Mouse (Mus musculus): ENCODE results near the gene Capn7.

Capn7 gene

GRCm38 (mm10) chr14:31396428-31396827 is 60.0 kb downstream of the Capn7 start:
- no peak for DNase-seq (ENCODE audit: low spot score)

- no peak for DNase-seq (ENCODE audit: low spot score)
Observed at GRCm38 (mm10) chr14:31397353-31397752, 60.9 kb downstream of the Capn7 start.

- DNase-seq (ENCODE audit: low spot score) = no peak
Observed at GRCm38 (mm10) chr14:31397791-31398595, 61.6 kb downstream of the Capn7 start.

DNA sequence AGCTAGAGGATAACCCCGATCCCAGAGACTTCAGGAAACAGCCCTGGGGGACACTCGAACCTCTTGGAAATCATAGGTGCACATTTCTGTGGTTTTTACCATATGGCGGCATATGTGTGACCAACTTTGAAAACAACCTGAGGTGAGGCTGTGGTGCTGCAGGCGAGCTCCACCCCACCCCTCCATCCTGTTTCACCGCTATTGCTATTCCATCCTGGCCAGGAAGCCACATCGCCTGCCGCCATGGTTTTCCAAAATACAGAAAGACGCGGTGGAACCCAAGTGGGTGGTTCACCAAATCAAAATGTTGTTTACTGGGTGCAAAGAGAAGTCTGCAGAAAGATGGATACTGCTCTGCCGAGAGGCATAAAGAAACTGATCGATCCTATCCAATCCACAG is 62.4 kb downstream of the Capn7 start:
- no peak for DNase-seq (ENCODE audit: low spot score)

DNA sequence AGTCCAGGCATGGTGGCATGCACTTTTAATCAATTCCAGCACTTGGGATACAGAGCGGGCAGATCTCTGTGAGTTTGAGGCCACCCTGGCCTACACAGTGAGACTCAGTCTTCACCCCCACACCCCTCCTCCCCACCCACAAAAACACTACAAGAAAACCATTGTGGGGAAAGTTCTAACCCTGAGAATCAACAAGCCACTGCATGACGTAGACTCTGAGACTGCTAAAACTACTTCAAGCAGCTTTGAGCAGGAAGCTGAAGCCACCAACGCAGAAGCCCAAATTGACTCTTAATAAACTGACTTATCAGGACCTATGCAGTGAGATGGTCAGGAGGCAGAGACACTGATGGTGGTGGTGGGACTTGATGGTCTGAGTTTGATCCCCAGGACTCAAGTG is 62.8 kb downstream of the Capn7 start:
- no peak for DNase-seq (ENCODE audit: low spot score)

DNA sequence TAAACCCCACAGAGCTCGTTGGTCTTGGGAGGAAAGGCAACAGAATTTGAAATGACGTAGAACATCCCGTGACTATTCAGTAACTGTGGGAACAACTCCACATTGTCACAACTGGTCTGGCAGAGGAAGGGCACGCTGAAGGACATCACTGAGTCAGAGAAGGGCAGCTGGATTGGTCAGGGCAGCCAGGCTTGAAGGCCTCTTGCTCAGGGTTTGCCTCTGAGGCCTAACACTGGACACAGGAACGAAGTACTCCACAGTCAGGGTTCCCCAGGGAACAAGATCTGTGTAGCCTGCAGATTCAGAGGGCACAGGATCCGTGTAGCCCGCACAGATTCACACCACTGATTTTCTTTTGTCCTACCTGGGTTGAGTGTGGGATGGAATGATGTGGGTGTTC is 63.8 kb downstream of the Capn7 start:
- DNase-seq (ENCODE audit: low spot score) = no peak

DNA sequence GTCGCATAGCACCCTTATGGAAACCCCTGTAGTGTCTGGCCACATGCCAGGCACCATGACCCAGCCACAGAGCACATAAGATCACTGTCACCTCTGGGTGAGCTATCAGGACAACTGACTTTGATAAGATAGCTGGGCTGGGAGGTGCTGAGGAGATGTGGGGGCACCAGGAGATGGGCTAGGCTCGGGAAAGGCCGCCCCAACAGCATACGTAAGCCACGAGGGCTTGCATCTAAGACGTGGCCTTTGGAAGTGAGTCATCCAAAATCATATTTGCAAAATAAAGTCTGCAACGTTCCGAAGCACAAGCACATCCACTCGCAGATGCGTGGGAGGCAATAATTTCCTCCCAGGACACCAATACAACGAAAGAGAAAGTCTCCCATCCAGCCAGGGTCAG is 64.5 kb downstream of the Capn7 start:
- no peak for DNase-seq (ENCODE audit: low spot score)

- DNase-seq (ENCODE audit: low spot score) = no peak
Observed at GRCm38 (mm10) chr14:31401918-31402427, 65.5 kb downstream of the Capn7 start.

GRCm38 (mm10) chr14:31402693-31403092 is 66.3 kb downstream of the Capn7 start:
- no peak for DNase-seq (ENCODE audit: low spot score)

DNA sequence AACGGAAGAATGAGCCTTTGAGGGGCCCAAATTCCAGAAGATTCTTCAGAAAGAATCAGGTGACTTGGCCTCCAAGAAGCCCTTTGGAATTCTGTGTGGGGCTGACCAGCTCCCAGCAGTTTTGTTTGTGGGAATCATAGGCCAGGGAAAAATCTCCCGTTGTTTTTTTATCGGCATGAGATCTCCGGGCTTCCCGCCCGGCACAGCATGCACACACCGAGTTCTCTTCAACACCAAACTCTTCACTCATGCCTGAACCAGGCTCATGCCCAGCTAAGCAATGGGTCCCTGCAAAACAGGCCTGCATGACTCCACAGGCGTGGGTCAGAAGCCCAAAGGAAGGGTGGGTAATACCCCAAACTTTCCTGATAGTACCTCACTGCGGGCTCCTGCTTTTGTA is 67.1 kb downstream of the Capn7 start:
- no peak for DNase-seq (ENCODE audit: low spot score)

DNA sequence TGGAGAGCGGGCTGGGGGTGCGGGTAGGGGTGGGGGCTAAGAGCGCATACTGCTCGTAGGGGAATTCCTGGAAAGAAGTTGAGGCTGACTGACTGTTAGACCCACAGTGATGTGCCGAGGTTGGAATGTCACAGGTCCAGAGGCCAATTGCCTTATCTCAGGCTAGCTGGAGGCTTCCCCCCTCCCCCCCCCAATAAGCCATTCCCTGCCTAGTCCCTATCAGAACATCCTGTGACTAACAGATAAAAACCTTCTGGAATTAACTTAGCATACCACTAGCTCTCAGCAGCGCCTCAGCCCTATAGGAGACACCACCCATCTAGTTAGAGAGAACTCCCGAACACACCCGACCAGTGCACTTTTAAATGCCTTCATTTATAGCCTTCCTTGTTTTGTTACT is 67.6 kb downstream of the Capn7 start:
- DNase-seq (ENCODE audit: low spot score) = no peak

DNA sequence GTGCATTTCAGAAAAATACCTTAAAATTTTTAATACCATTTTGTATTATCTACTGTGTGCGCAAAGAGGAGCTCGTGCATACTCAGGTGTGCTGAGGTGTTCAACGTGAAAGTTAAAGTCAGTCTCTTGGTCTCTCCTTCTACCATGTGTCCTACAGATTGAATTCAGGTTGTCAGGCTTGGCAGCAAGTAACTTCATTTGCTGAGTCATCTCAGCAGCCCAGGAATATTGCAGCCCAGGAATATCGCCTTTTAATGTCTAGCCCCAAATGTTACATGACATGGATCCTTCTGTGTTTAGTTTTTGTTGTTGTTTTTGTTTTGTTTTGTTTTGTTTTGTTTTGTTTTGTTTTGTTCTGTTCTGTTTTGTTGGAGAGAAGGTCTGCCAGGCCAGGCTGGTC is 68.2 kb downstream of the Capn7 start:
- DNase-seq (ENCODE audit: low spot score) = no peak

GRCm38 (mm10) chr14:31405652-31406051 is 69.2 kb downstream of the Capn7 start:
- no peak for DNase-seq (ENCODE audit: low spot score)

DNA sequence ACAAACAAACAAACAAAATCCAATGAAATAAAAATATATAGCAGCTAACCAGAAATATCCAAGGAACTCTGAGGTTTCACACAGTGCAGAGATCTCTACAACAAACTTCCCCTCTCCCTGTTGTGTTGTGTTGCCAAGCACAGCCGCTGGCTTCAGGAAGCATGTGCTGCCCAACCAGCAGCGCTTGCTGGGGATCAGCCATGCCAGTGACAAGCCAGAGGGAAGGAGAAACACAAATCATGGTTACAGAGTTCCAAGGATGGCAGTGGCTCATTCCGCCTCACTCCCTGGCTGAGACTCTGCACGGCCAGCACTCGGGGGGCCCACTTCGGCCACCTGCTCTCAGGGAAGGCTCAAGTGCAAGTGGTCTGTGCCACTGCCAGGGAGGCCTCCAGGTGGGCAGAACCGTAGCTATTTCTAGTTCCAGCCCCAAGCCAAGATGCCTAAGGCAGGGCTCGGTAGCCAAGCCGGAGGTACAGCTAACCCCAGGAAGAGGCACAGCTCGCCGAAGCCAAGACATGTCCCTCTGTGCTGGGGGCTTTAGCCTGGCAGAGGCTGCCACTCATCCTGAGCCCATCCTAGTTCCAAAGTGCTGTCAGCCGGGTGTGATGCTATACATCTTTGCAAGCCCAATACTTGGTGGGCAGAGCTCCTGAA is 69.8 kb downstream of the Capn7 start:
- DNase-seq (ENCODE audit: low spot score) = no peak

- DNase-seq (ENCODE audit: low spot score) = no peak
Observed at GRCm38 (mm10) chr14:31407208-31407607, 70.8 kb downstream of the Capn7 start.

DNA sequence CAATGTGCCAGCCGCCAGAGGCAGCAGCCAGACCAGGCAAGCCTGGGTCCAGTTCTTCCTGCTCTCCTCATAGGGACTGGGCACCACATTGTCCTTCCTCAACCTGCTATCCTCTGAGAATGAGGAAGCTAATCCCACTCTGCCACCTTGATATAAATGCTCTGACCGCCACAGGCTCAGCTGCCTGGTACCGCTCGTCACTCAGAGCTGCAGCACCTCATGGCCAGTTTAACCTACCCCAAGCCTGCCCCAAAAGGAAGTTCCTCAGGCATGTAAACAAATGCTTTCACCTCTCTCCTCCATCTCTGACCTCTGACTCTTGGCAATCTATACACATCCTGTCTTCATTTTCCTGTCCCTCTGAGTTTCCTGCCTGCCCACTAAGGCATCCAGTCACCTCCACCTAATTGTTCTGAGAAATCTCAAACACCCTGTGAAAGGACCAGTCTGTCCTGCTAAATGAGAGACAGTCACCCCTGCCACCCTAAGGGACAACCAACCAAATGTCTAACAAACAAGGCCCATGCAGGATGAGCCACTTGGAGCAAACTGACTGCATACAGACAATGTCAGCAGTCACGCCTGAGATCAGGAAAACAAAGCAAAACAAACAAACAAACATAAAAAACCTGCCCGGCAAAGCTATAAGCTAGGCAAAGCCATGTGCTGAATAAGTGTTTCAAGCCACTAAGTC is 71.6 kb downstream of the Capn7 start:
- no peak for DNase-seq (ENCODE audit: low spot score)

DNA sequence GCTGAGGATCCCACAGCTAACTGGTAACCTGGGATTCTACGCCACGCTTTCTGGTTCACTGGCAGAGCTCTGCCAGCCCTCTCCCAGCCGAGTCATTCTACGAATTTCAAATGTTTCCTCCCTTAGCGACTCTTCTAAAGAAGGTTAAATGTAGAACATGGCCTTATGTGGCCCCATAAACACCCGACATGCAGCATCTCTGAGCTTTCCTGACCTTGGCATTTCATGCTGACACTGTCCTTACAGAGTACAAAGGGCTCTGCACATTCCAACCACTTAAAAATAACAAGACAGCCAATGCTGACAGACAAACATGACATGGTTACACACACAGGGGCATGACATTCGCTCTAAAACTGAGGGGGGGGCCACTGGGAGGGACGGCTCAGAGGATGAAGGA is 72.2 kb downstream of the Capn7 start:
- no peak for DNase-seq (ENCODE audit: low spot score)

GRCm38 (mm10) chr14:31410123-31410724 is 73.8 kb downstream of the Capn7 start:
- DNase-seq (ENCODE audit: low spot score) = no peak

DNA sequence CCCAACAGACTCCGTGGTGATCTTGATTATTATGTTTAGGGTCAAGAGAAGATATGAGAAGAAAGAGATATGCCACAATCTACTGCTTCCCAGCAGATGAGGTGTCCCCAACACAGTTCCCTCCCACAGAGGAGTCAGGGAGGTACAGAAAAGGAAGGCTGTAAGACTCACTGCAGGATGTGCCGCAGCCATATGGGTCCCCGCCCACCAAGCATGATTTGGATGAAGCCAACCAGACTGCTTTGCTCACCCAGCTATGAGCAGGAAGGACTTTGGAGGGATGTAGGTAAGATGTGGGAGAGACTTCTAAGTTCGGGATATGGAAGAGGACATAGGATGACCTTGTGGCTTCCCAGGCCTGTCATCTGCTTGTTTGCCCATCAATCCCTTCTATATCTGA is 74.3 kb downstream of the Capn7 start:
- DNase-seq (ENCODE audit: low spot score) = no peak

GRCm38 (mm10) chr14:31412651-31413056 is 76.2 kb downstream of the Capn7 start:
- DNase-seq (ENCODE audit: low spot score) = no peak

- no peak for DNase-seq (ENCODE audit: low spot score)
Observed at GRCm38 (mm10) chr14:31413475-31414086, 77.1 kb downstream of the Capn7 start.
